Mouse (Mus musculus): ENCODE measurements around the gene Ckap5. TPM values are rescaled to one million over a fixed set of nuclear protein-coding genes. Genes with fewer than 3 reads are reported as not detected.

The Ckap5 gene
- polyA plus RNA-seq, 1 experiment from 2014 or later, result 153 TPM

- Histone ChIP-seq H3K4me1 (replicated peaks; ENCODE audit: control insufficient read depth, insufficient read depth, low read length) (no peaks in the 10 kb centered on the region), H3K36me3 (ENCODE audit: control insufficient read depth, insufficient read depth, low read length) (peaks cover 17% of the 10 kb centered on the region; the same call in 1 of the 2 replicates), H3K27ac (ENCODE audit: low read depth, low read length) (no peak overlapping the region), H3K9me3 (ENCODE audit: control insufficient read depth, low read length) (no peaks in the 10 kb centered on the region), H3K9ac (ENCODE audit: low read length) (no peak overlapping the region), H3K4me3 (ENCODE audit: low read depth, low read length) (no peak overlapping the region), H3K27me3 (ENCODE audit: control insufficient read depth, insufficient read depth, low read length) (no peaks in the 10 kb centered on the region), H3K4me2 (ENCODE audit: low read depth, low read length, severe bottlenecking) (no peak overlapping the region)
- ATAC-seq (replicated peaks; ENCODE audit: low FRiP score) (no peak), DNase-seq (ENCODE audit: low spot score) (no peak)
- WGBS, result 93% methylated on average over 9 of the region's 9 CpGs
These were observed 32.6 kb upstream of the Ckap5 start for GRCm38 (mm10) chr2:91493981-91494380.

GRCm38 (mm10) chr2:91498093-91498719, 28.4 kb upstream of the Ckap5 start:
- Histone ChIP-seq H3K27me3 (ENCODE audit: control insufficient read depth, insufficient read depth, low read length) (no peaks in the 10 kb centered on the region), H3K4me1 (replicated peaks; ENCODE audit: control insufficient read depth, insufficient read depth, low read length) (no peaks in the 10 kb centered on the region), H3K4me2 (ENCODE audit: low read depth, low read length, severe bottlenecking) (no peak overlapping the region), H3K9me3 (ENCODE audit: control insufficient read depth, low read length) (no peaks in the 10 kb centered on the region), H3K4me3 (ENCODE audit: low read depth, low read length) (no peak overlapping the region), H3K27ac (ENCODE audit: low read depth, low read length) (no peak overlapping the region), H3K9ac (ENCODE audit: low read length) (no peak overlapping the region), H3K36me3 (ENCODE audit: control insufficient read depth, insufficient read depth, low read length) (peaks cover 15% of the 10 kb centered on the region; the same call in 1 of the 2 replicates)
- ATAC-seq (replicated peaks; ENCODE audit: low FRiP score) (no peak), DNase-seq (ENCODE audit: low spot score) (no peak)
- WGBS, result 91% methylated on average over 8 of the region's 8 CpGs

GRCm38 (mm10) chr2:91508076-91508475, 18.5 kb upstream of the Ckap5 start:
- ATAC-seq (replicated peaks; ENCODE audit: low FRiP score), result no peak
- WGBS, result 91% methylated on average over 8 of the region's 8 CpGs
- H3K4me3 ChIP-seq (ENCODE audit: low read depth, low read length), result no peak overlapping the region
- H3K9me3 ChIP-seq (ENCODE audit: control insufficient read depth, low read length), result no peaks in the 10 kb centered on the region
- H3K4me1 ChIP-seq (replicated peaks; ENCODE audit: control insufficient read depth, insufficient read depth, low read length), result no peaks in the 10 kb centered on the region
- DNase-seq (ENCODE audit: low spot score), result no peak
- no peak overlapping the region for H3K4me2 ChIP-seq (ENCODE audit: low read depth, low read length, severe bottlenecking)
- H3K27me3 ChIP-seq (ENCODE audit: control insufficient read depth, insufficient read depth, low read length), result no peaks in the 10 kb centered on the region
- H3K27ac ChIP-seq (ENCODE audit: low read depth, low read length), result no peak overlapping the region
- H3K36me3 ChIP-seq (ENCODE audit: control insufficient read depth, insufficient read depth, low read length), result peaks cover 16% of the 10 kb centered on the region
- H3K9ac ChIP-seq (ENCODE audit: low read length), result no peak overlapping the region

GRCm38 (mm10) chr2:91517186-91517585, 9.4 kb upstream of the Ckap5 start:
- no peaks in the 10 kb centered on the region; the same call in 1 of the 2 replicates for H3K36me3 ChIP-seq (ENCODE audit: control insufficient read depth, insufficient read depth, low read length)
- no peak overlapping the region for H3K4me3 ChIP-seq (ENCODE audit: low read depth, low read length)
- H3K27ac ChIP-seq (ENCODE audit: low read depth, low read length), result no peak overlapping the region
- DNase-seq (ENCODE audit: low spot score) (no peak), ATAC-seq (replicated peaks; ENCODE audit: low FRiP score) (0 out of 2 replicates have a peak, but pooled peaks have one; percentile 49)
- H3K4me1 ChIP-seq (replicated peaks; ENCODE audit: control insufficient read depth, insufficient read depth, low read length), result peaks cover 2% of the 10 kb centered on the region; the same call in 1 of the 2 replicates
- no peaks in the 10 kb centered on the region for H3K9me3 ChIP-seq (ENCODE audit: control insufficient read depth, low read length)
- WGBS, result 9% methylated on average over 2 of the region's 2 CpGs
- H3K27me3 ChIP-seq (ENCODE audit: control insufficient read depth, insufficient read depth, low read length), result no peaks in the 10 kb centered on the region
- H3K9ac ChIP-seq (ENCODE audit: low read length), result no peak overlapping the region
- no peak overlapping the region for H3K4me2 ChIP-seq (ENCODE audit: low read depth, low read length, severe bottlenecking)

GRCm38 (mm10) chr2:91527147-91527486, 555 bp downstream of the Ckap5 start:
- Histone ChIP-seq H3K4me1 (replicated peaks; ENCODE audit: control insufficient read depth, insufficient read depth, low read length) (no peaks in the 10 kb centered on the region), H3K27ac (ENCODE audit: low read depth, low read length) (peak overlapping the region; percentile 81), H3K27me3 (ENCODE audit: control insufficient read depth, insufficient read depth, low read length) (no peaks in the 10 kb centered on the region), H3K9me3 (ENCODE audit: control insufficient read depth, low read length) (no peaks in the 10 kb centered on the region; the same call in 1 of the 2 replicates), H3K4me3 (ENCODE audit: low read depth, low read length) (peak overlapping the region; percentile 84), H3K36me3 (ENCODE audit: control insufficient read depth, insufficient read depth, low read length) (peaks cover 9% of the 10 kb centered on the region), H3K4me2 (ENCODE audit: low read depth, low read length, severe bottlenecking) (peak overlapping the region; percentile 73), H3K9ac (ENCODE audit: low read length) (peak overlapping the region; percentile 98)
- DNase-seq (ENCODE audit: low spot score) (no peak), ATAC-seq (replicated peaks; ENCODE audit: low FRiP score) (peak; percentile 80)
- WGBS, result 1% methylated on average over 15 of the region's 15 CpGs

- Histone ChIP-seq H3K4me2 (ENCODE audit: low read depth, low read length, severe bottlenecking) (peak overlapping the region; percentile 45), H3K27me3 (ENCODE audit: control insufficient read depth, insufficient read depth, low read length) (no peaks in the 10 kb centered on the region), H3K4me1 (replicated peaks; ENCODE audit: control insufficient read depth, insufficient read depth, low read length) (0 out of 2 replicates have a peak, but pooled peaks cover 2% of the 10 kb centered on the region), H3K4me3 (ENCODE audit: low read depth, low read length) (peak overlapping the region; percentile 24), H3K36me3 (ENCODE audit: control insufficient read depth, insufficient read depth, low read length) (no peaks in the 10 kb centered on the region), H3K27ac (ENCODE audit: low read depth, low read length) (no peak overlapping the region), H3K9me3 (ENCODE audit: control insufficient read depth, low read length) (no peaks in the 10 kb centered on the region), H3K9ac (ENCODE audit: low read length) (peak overlapping the region; percentile 35; the same call in 1 of the 2 replicates)
- 2% methylated on average over 17 of the region's 17 CpGs for WGBS
- peak; percentile 84 for DNase-seq (ENCODE audit: low spot score)
- peak; percentile 82 for ATAC-seq (replicated peaks; ENCODE audit: low FRiP score)
These were observed 11.1 kb downstream of the Ckap5 start for GRCm38 (mm10) chr2:91537588-91538205.

GRCm38 (mm10) chr2:91568125-91568524, 41.6 kb downstream of the Ckap5 start:
- no peaks in the 10 kb centered on the region for H3K4me1 ChIP-seq (replicated peaks; ENCODE audit: control insufficient read depth, insufficient read depth, low read length)
- no peak overlapping the region for H3K9ac ChIP-seq (ENCODE audit: low read length)
- no peak overlapping the region for H3K4me2 ChIP-seq (ENCODE audit: low read depth, low read length, severe bottlenecking)
- WGBS, result 94% methylated on average over 2 of the region's 2 CpGs
- DNase-seq (ENCODE audit: low spot score), result no peak
- H3K36me3 ChIP-seq (ENCODE audit: control insufficient read depth, insufficient read depth, low read length), result peaks cover 9% of the 10 kb centered on the region
- no peak for ATAC-seq (replicated peaks; ENCODE audit: low FRiP score)
- H3K4me3 ChIP-seq (ENCODE audit: low read depth, low read length), result no peak overlapping the region
- H3K9me3 ChIP-seq (ENCODE audit: control insufficient read depth, low read length), result no peaks in the 10 kb centered on the region
- H3K27ac ChIP-seq (ENCODE audit: low read depth, low read length), result no peak overlapping the region
- H3K27me3 ChIP-seq (ENCODE audit: control insufficient read depth, insufficient read depth, low read length), result no peaks in the 10 kb centered on the region

GRCm38 (mm10) chr2:91580894-91581293, 54.3 kb downstream of the Ckap5 start:
- H3K9ac ChIP-seq (ENCODE audit: low read length), result no peak overlapping the region
- DNase-seq (ENCODE audit: low spot score), result no peak
- 85% methylated on average over 1 of the region's 1 CpGs for WGBS

GRCm38 (mm10) chr2:91586242-91586641, 59.7 kb downstream of the Ckap5 start:
- no peak for DNase-seq (ENCODE audit: low spot score)
- Histone ChIP-seq H3K9ac (ENCODE audit: low read length) (no peak overlapping the region), H3K27ac (ENCODE audit: low read depth, low read length) (no peak overlapping the region), H3K4me2 (ENCODE audit: low read depth, low read length, severe bottlenecking) (no peak overlapping the region), H3K4me3 (ENCODE audit: low read depth, low read length) (no peak overlapping the region), H3K36me3 (ENCODE audit: control insufficient read depth, insufficient read depth, low read length) (peaks cover 33% of the 10 kb centered on the region), H3K9me3 (ENCODE audit: control insufficient read depth, low read length) (no peaks in the 10 kb centered on the region), H3K27me3 (ENCODE audit: control insufficient read depth, insufficient read depth, low read length) (no peaks in the 10 kb centered on the region), H3K4me1 (replicated peaks; ENCODE audit: control insufficient read depth, insufficient read depth, low read length) (no peaks in the 10 kb centered on the region)
- 100% methylated on average over 1 of the region's 1 CpGs for WGBS
- no peak for ATAC-seq (replicated peaks; ENCODE audit: low FRiP score)

More at GRCm38 (mm10) chr2:91580894-91581293, 54.3 kb downstream of the Ckap5 start:
- peaks cover 25% of the 10 kb centered on the region for H3K36me3 ChIP-seq (ENCODE audit: control insufficient read depth, insufficient read depth, low read length)
- no peak overlapping the region for H3K27ac ChIP-seq (ENCODE audit: low read depth, low read length)
- H3K4me3 ChIP-seq (ENCODE audit: low read depth, low read length), result no peak overlapping the region
- no peak for ATAC-seq (replicated peaks; ENCODE audit: low FRiP score)
- no peaks in the 10 kb centered on the region for H3K4me1 ChIP-seq (replicated peaks; ENCODE audit: control insufficient read depth, insufficient read depth, low read length)
- no peaks in the 10 kb centered on the region; the same call in 1 of the 2 replicates for H3K9me3 ChIP-seq (ENCODE audit: control insufficient read depth, low read length)
- no peak overlapping the region for H3K4me2 ChIP-seq (ENCODE audit: low read depth, low read length, severe bottlenecking)
- no peaks in the 10 kb centered on the region for H3K27me3 ChIP-seq (ENCODE audit: control insufficient read depth, insufficient read depth, low read length)
